In the genomic region with DNA sequence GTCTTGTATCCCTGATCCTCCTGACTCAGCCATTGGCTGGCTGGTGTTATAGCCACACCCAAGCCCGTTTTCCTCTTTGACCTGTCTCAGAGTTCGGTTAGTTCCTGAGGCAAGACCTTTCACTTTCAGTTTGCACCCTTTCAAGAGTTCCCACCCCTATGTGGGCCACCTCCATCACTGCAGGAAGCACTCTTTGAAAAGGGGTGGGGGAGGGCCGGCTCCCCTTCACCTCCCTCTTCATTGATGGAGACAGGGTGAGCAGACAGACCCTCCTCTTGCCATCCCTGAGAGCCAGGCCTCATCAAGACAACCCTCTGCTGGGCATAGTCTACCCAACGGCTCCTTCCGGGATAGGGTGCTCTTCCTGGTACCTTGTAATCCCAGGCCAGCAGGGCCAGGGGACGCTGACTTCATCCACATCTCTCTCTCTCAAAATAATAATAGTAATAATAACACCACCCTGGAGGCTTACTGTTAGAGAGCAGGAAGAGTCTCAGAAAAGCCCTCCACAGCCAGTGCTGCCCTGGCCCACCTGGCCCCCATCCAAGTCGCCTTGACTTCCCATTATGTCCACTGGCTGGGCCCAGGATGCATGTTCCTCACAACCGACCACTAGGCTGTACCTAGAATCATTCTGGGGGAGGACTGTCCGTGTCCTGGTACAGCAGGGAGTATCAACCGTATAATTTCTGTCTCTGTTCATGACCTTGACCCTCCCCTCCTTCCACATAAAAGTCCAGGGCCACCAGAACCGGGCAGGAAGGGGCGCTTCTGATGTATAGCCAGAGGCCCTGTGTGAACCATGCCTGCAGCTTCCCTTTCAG, we compare ENCODE assay signal across 8 mouse cellular contexts. TPM values are rescaled to one million over a fixed set of nuclear protein-coding genes. Genes with fewer than 3 reads are reported as not detected.
DNase-seq lines count a peak whose midpoint lies in the region; ATAC-seq and TF ChIP-seq lines count a peak whose summit lies in the region.

No protein-coding gene starts in this region.

- H3K27ac ChIP-seq in embryonic facial prominence, embryonic 12.5 days, result peak overlapping the region; percentile 82
- peak overlapping the region; percentile 6; the same call in 1 of the 2 replicates for H3K27ac ChIP-seq in midbrain, embryonic 11.5 days (ENCODE audit: low read depth, low read length)

- peaks cover 66% of the 10 kb centered on the region for H3K4me1 ChIP-seq in G1E (ENCODE audit: insufficient read depth, low read depth, low read length)
- H3K4me1 ChIP-seq in embryonic facial prominence, embryonic 12.5 days, result peaks cover 14% of the 10 kb centered on the region; the same call in 1 of the 2 replicates
- peaks cover 6% of the 10 kb centered on the region for H3K4me1 ChIP-seq in midbrain, embryonic 11.5 days (ENCODE audit: control insufficient read depth, insufficient read depth, low read length)

- peak overlapping the region; percentile 76 for H3K4me2 ChIP-seq in embryonic facial prominence, embryonic 12.5 days (replicated peaks)
- H3K4me2 ChIP-seq in midbrain, embryonic 11.5 days, result peak overlapping the region; percentile 78

- H3K9ac ChIP-seq in embryonic facial prominence, embryonic 12.5 days, result peak overlapping the region; percentile 90
- peak overlapping the region; percentile 97 for H3K9ac ChIP-seq in midbrain, embryonic 11.5 days (ENCODE audit: low read length)

- TF ChIP-seq CTCF in G1E (IDR thresholded peaks at IDR 0.05; ENCODE audit: low read depth, low read length), result no peak

- peak; percentile 28 for DNase-seq in gastrocnemius, adult 18-20 months (ENCODE audit: low spot score)
- no peak for DNase-seq in gastrocnemius, postnatal 25 days
- DNase-seq in G1E (ENCODE audit: low spot score), result peak; percentile 79
- DNase-seq in heart, postnatal 14 days, result peak; percentile 50 to 61
- DNase-seq in large intestine, adult 2 months (ENCODE audit: low read depth, low spot score), result peak; percentile 87
- no peak for DNase-seq in midbrain, embryonic 11.5 days (ENCODE audit: low spot score, missing footprints)
- DNase-seq in thymus, postnatal 10 days (ENCODE audit: low spot score in 2 of 2), result peak; percentile 62 to 63

- no peaks in the 10 kb centered on the region for H3K9me3 ChIP-seq in G1E (replicated peaks)
- H3K9me3 ChIP-seq in embryonic facial prominence, embryonic 12.5 days, result no peaks in the 10 kb centered on the region
- H3K9me3 ChIP-seq in midbrain, embryonic 11.5 days (ENCODE audit: control insufficient read depth, low read length), result no peaks in the 10 kb centered on the region

- 34% methylated on average over 12 of the region's 12 CpGs for WGBS in embryonic facial prominence, embryonic 12.5 days
- WGBS in large intestine, adult 2 months, result 1% methylated on average over 12 of the region's 12 CpGs
- 42% methylated on average over 12 of the region's 12 CpGs for WGBS in midbrain, embryonic 11.5 days

- peak overlapping the region; percentile 79 for H3K4me3 ChIP-seq in G1E (ENCODE audit: low read depth, low read length)
- H3K4me3 ChIP-seq in embryonic facial prominence, embryonic 12.5 days, result peak overlapping the region; percentile 62
- H3K4me3 ChIP-seq in midbrain, embryonic 11.5 days (ENCODE audit: low read depth, low read length), result peak overlapping the region; percentile 74

- peaks cover 42% of the 10 kb centered on the region for H3K36me3 ChIP-seq in G1E (replicated peaks)
- H3K36me3 ChIP-seq in embryonic facial prominence, embryonic 12.5 days, result peaks cover 30% of the 10 kb centered on the region
- H3K36me3 ChIP-seq in midbrain, embryonic 11.5 days (ENCODE audit: control insufficient read depth, insufficient read depth, low read length), result no peaks in the 10 kb centered on the region; the same call in 1 of the 2 replicates

- no peaks in the 10 kb centered on the region for H3K27me3 ChIP-seq in G1E (ENCODE audit: insufficient read depth, low read length)
- H3K27me3 ChIP-seq in embryonic facial prominence, embryonic 12.5 days, result no peaks in the 10 kb centered on the region
- no peaks in the 10 kb centered on the region for H3K27me3 ChIP-seq in midbrain, embryonic 11.5 days (ENCODE audit: control insufficient read depth, insufficient read depth, low read length)

- ATAC-seq in G1E (ENCODE audit: extremely low read depth, insufficient number of reproducible peaks, low FRiP score, poor library complexity, severe bottlenecking), result peak; percentile 56
- ATAC-seq in embryonic facial prominence, embryonic 12.5 days (ENCODE audit: insufficient number of reproducible peaks, insufficient read depth, low FRiP score, low TSS enrichment), result 0 out of 2 replicates have a peak, but pooled peaks have one; percentile 31
- no peak; the same call in 1 of the 2 replicates for ATAC-seq in midbrain, embryonic 11.5 days (ENCODE audit: low FRiP score)

- intact Hi-C loops in heart, postnatal 14 days (cut with DNase I), result loop anchor here (5.0 kb wide), 1 partner anchor 95 kb away; the partner anchor contains the start of gene Phf1

RNA-seq across cellular contexts. Expression of gene Bak1, which starts 1.1 kb away (rescaled TPM):
- total RNA-seq in gastrocnemius, adult 18-20 months (2021), result 10 to 100 TPM; 18.0 to 20.0 TPM
- total RNA-seq in gastrocnemius, postnatal 25 days (2021), result 10 to 100 TPM; 16.9 to 21.0 TPM
- 231 and 242 TPM in 2 replicates for total RNA-seq in G1E (2014; fragmentation: Nextera tagmentation)
- total RNA-seq in G1E (2017), result 57.5 and 64.5 TPM in 2 replicates
- 222 and 227 TPM in 2 replicates for polyA plus RNA-seq in G1E (2012)
- polyA plus RNA-seq in embryonic facial prominence, embryonic 12.5 days (2016; fragmentation: Nextera tagmentation; extraction: Ambion mirVana), result 4.5 and 4.9 TPM in 2 replicates
- total RNA-seq in heart, postnatal 14 days (2021), result 10 to 100 TPM; 30.6 to 36.0 TPM
- 289 and 292 TPM in 2 replicates for polyA plus RNA-seq in large intestine, adult 2 months (2012; rRNA removed)
- polyA plus RNA-seq in midbrain, embryonic 11.5 days (2014; fragmentation: Nextera tagmentation; extraction: Ambion mirVana), result 8.0 and 8.9 TPM in 2 replicates

RNA-seq across cellular contexts. Expression of gene Itpr3, which starts 29.4 kb away (rescaled TPM):
- total RNA-seq in gastrocnemius, adult 18-20 months (2021), result 1 to 10 TPM; 1.4 to 2.2 TPM
- 1 to 10 TPM; 1.6 to 2.4 TPM for total RNA-seq in gastrocnemius, postnatal 25 days (2021)
- 2.7 and 3.2 TPM in 2 replicates for total RNA-seq in G1E (2014; fragmentation: Nextera tagmentation)
- 6.9 and 7.1 TPM in 2 replicates for total RNA-seq in G1E (2017)
- polyA plus RNA-seq in G1E (2012), result 4.7 and 4.9 TPM in 2 replicates
- 3.2 and 3.4 TPM in 2 replicates for polyA plus RNA-seq in embryonic facial prominence, embryonic 12.5 days (2016; fragmentation: Nextera tagmentation; extraction: Ambion mirVana)
- 1 to 10 TPM; 7.2 to 7.7 TPM for total RNA-seq in heart, postnatal 14 days (2021)
- 27.6 and 42.0 TPM in 2 replicates for polyA plus RNA-seq in large intestine, adult 2 months (2012; rRNA removed)
- 0.59 and 0.72 TPM in 2 replicates for polyA plus RNA-seq in midbrain, embryonic 11.5 days (2014; fragmentation: Nextera tagmentation; extraction: Ambion mirVana)

RNA-seq across cellular contexts. Expression of gene Zbtb9, which starts 54.7 kb away (rescaled TPM):
- total RNA-seq in gastrocnemius, adult 18-20 months (2021), result under 1 TPM; 0.66 TPM
- total RNA-seq in gastrocnemius, postnatal 25 days (2021), result under 1 TPM; 0.43 to 0.92 TPM
- total RNA-seq in G1E (2014; fragmentation: Nextera tagmentation), result 3.6 and 4.4 TPM in 2 replicates
- total RNA-seq in G1E (2017), result 25.6 and 27.5 TPM in 2 replicates
- 10.9 and 11.1 TPM in 2 replicates for polyA plus RNA-seq in G1E (2012)
- 16.1 and 17.1 TPM in 2 replicates for polyA plus RNA-seq in embryonic facial prominence, embryonic 12.5 days (2016; fragmentation: Nextera tagmentation; extraction: Ambion mirVana)
- total RNA-seq in heart, postnatal 14 days (2021), result 1 to 10 TPM; 1.7 to 3.3 TPM
- polyA plus RNA-seq in large intestine, adult 2 months (2012; rRNA removed), result 8.3 and 11.3 TPM in 2 replicates
- 13.4 and 13.6 TPM in 2 replicates for polyA plus RNA-seq in midbrain, embryonic 11.5 days (2014; fragmentation: Nextera tagmentation; extraction: Ambion mirVana)

Comparison
In these comparisons a context has a peak if more than half of its experiments do, and no peak if none do; other contexts are left out.
1. DNase-seq: peak in gastrocnemius, adult 18-20 months (single experiment), G1E (single experiment), heart, postnatal 14 days (2 of 2), large intestine, adult 2 months (single experiment) and thymus, postnatal 10 days (2 of 2); none in gastrocnemius, postnatal 25 days (single experiment) and midbrain, embryonic 11.5 days (single experiment).
2. Peak in every context shown above with its lines, with median percentiles within 50 percentile points of each other: H3K4me3 ChIP-seq.